Mouse (Mus musculus) neural tube, embryonic 11.5 days (tissue): ENCODE measurements at regions not wholly inside any gene's neighbourhood (a gene's known extent, or its start where the extent isn't known, plus 50 kb on each side); places are given as distances from the start of the nearest gene placed in this dataset.

Experiments used
- ATAC-seq: fragments of 200-750 bp; cut with Nextera tagmentation; 2 replicates; pipeline ENCODE4 v1.8.0; 2017; ENCODE audit warnings: moderate number of reproducible peaks, mild to moderate bottlenecking, moderate TSS enrichment, moderate library complexity; ENCODE audit not compliant: insufficient read depth, low FRiP score, low TSS enrichment
- DNase-seq: peaks from one replicate; pipeline ENCODE4 v3.0.0-alpha.2; 2015; ENCODE audit warnings: low spot score
- H3K27ac ChIP-seq: fragments of 300-500 bp; sonication (generic); 2 replicates; pipeline ENCODE4 v1.5.1; 2014; ENCODE audit warnings: low read depth, mild to moderate bottlenecking, low read length
- H3K27me3 ChIP-seq: fragments of 300-500 bp; sonication (generic); 2 replicates; pipeline ENCODE4 v1.6.1; 2014; ENCODE audit warnings: mild to moderate bottlenecking, low read length, mixed read lengths; ENCODE audit not compliant: control insufficient read depth, insufficient read depth
- H3K36me3 ChIP-seq: fragments of 300-500 bp; sonication (generic); 2 replicates; pipeline ENCODE4 v1.6.1; 2014; ENCODE audit warnings: mild to moderate bottlenecking, low read length, moderate library complexity, mixed read lengths; ENCODE audit not compliant: control insufficient read depth, insufficient read depth
- H3K4me1 ChIP-seq: fragments of 300-500 bp; sonication (generic); 2 replicates; pipeline ENCODE4 v1.6.1; 2014; ENCODE audit warnings: low read length, mixed read lengths; ENCODE audit not compliant: control insufficient read depth, insufficient read depth
- H3K4me2 ChIP-seq: fragments of 300-500 bp; sonication (generic); 2 replicates; pipeline ENCODE4 v1.6.1; 2014; ENCODE audit warnings: low read depth, mild to moderate bottlenecking, moderate library complexity
- H3K4me3 ChIP-seq: fragments of 300-500 bp; sonication (generic); 2 replicates; pipeline ENCODE4 v1.5.1; 2014; ENCODE audit warnings: low read depth, low read length
- H3K9ac ChIP-seq: fragments of 300-500 bp; sonication (generic); 2 replicates; pipeline ENCODE4 v1.6.1; 2014; ENCODE audit warnings: mild to moderate bottlenecking, low read length
- H3K9me3 ChIP-seq: fragments of 300-500 bp; sonication (generic); 2 replicates; pipeline ENCODE4 v1.6.1; 2016; ENCODE audit warnings: low read length; ENCODE audit not compliant: control insufficient read depth
- WGBS: fragments of 180-500 bp; shearing (Covaris S2); extraction: QIAGEN DNeasy Blood & Tissue Kit; methylation state at CpG from one replicate; pipeline ENCODE4 v1.1.7; 2014; 5-methylcytosine and 5-hydroxymethylcytosine counted together

GRCm38 (mm10) chr1:138343451-138343850 is 69.9 kb downstream of the Atp6v1g3 start:
- WGBS = 89% methylated on average over 4 of the region's 4 CpGs
- no peak for ATAC-seq
- H3K27ac ChIP-seq = no peak overlapping the region

GRCm38 (mm10) chr1:138344920-138345319 is 71.4 kb downstream of the Atp6v1g3 start:
- Histone ChIP-seq H3K36me3 (no peaks in the 10 kb centered on the region), H3K4me1 (no peaks in the 10 kb centered on the region), H3K4me2 (no peak overlapping the region), H3K9ac (no peak overlapping the region), H3K27ac (no peak overlapping the region), H3K9me3 (no peaks in the 10 kb centered on the region), H3K27me3 (no peaks in the 10 kb centered on the region), H3K4me3 (no peak overlapping the region)
- no peak for DNase-seq
- 82% methylated on average over 4 of the region's 4 CpGs for WGBS
- no peak for ATAC-seq

More at GRCm38 (mm10) chr1:138343451-138343850, 69.9 kb downstream of the Atp6v1g3 start:
- no peak for DNase-seq
- Histone ChIP-seq H3K27me3 (no peaks in the 10 kb centered on the region), H3K4me2 (no peak overlapping the region), H3K36me3 (no peaks in the 10 kb centered on the region), H3K4me1 (no peaks in the 10 kb centered on the region), H3K9ac (no peak overlapping the region), H3K4me3 (no peak overlapping the region), H3K9me3 (no peaks in the 10 kb centered on the region)

- Histone ChIP-seq H3K4me3 (no peak overlapping the region), H3K9me3 (no peaks in the 10 kb centered on the region), H3K27ac (no peak overlapping the region), H3K4me2 (no peak overlapping the region), H3K36me3 (no peaks in the 10 kb centered on the region), H3K9ac (no peak overlapping the region), H3K4me1 (no peaks in the 10 kb centered on the region), H3K27me3 (no peaks in the 10 kb centered on the region)
- 53% methylated on average over 10 of the region's 10 CpGs for WGBS
- ATAC-seq (no peak), DNase-seq (no peak)
Measured at GRCm38 (mm10) chr1:138345992-138346391, 72.5 kb downstream of the Atp6v1g3 start.

- ATAC-seq = no peak
- no peak overlapping the region for H3K4me3 ChIP-seq
- no peak overlapping the region for H3K4me2 ChIP-seq
- H3K4me1 ChIP-seq = no peaks in the 10 kb centered on the region
- no peaks in the 10 kb centered on the region for H3K27me3 ChIP-seq
- H3K27ac ChIP-seq = no peak overlapping the region
- no peak overlapping the region for H3K9ac ChIP-seq
- no peaks in the 10 kb centered on the region for H3K9me3 ChIP-seq
- WGBS = 81% methylated on average over 5 of the region's 5 CpGs
- no peaks in the 10 kb centered on the region for H3K36me3 ChIP-seq
- DNase-seq = no peak
Measured at GRCm38 (mm10) chr1:138346904-138347303, 73.4 kb downstream of the Atp6v1g3 start.

- Histone ChIP-seq H3K27ac (no peak overlapping the region), H3K4me1 (no peaks in the 10 kb centered on the region), H3K27me3 (no peaks in the 10 kb centered on the region), H3K9ac (no peak overlapping the region), H3K36me3 (no peaks in the 10 kb centered on the region), H3K4me3 (no peak overlapping the region), H3K4me2 (no peak overlapping the region), H3K9me3 (no peaks in the 10 kb centered on the region)
- ATAC-seq (no peak), DNase-seq (no peak)
- WGBS = 79% methylated on average over 6 of the region's 6 CpGs
Measured at GRCm38 (mm10) chr1:138348447-138348846, 74.9 kb downstream of the Atp6v1g3 start.

- Histone ChIP-seq H3K9me3 (no peaks in the 10 kb centered on the region), H3K36me3 (no peaks in the 10 kb centered on the region), H3K27me3 (no peaks in the 10 kb centered on the region), H3K4me3 (no peak overlapping the region), H3K4me1 (no peaks in the 10 kb centered on the region), H3K4me2 (no peak overlapping the region), H3K27ac (no peak overlapping the region), H3K9ac (no peak overlapping the region)
- ATAC-seq (no peak), DNase-seq (no peak)
- 90% methylated on average over 2 of the region's 2 CpGs for WGBS
Measured at GRCm38 (mm10) chr1:138349099-138349498, 75.6 kb downstream of the Atp6v1g3 start.

GRCm38 (mm10) chr1:138356407-138356806 is 82.9 kb downstream of the Atp6v1g3 start:
- H3K9ac ChIP-seq = no peak overlapping the region
- ATAC-seq (no peak), DNase-seq (no peak)
- H3K4me3 ChIP-seq = no peak overlapping the region
- no peaks in the 10 kb centered on the region for H3K4me1 ChIP-seq
- no peaks in the 10 kb centered on the region for H3K9me3 ChIP-seq
- no peak overlapping the region for H3K27ac ChIP-seq
- H3K4me2 ChIP-seq = no peak overlapping the region
- WGBS = 69% methylated on average over 1 of the region's 1 CpGs
- no peaks in the 10 kb centered on the region for H3K27me3 ChIP-seq
- no peaks in the 10 kb centered on the region for H3K36me3 ChIP-seq

- Histone ChIP-seq H3K4me2 (no peak overlapping the region), H3K9me3 (no peaks in the 10 kb centered on the region), H3K4me1 (no peaks in the 10 kb centered on the region), H3K4me3 (no peak overlapping the region), H3K27me3 (no peaks in the 10 kb centered on the region), H3K9ac (no peak overlapping the region), H3K27ac (no peak overlapping the region), H3K36me3 (no peaks in the 10 kb centered on the region)
- ATAC-seq (no peak), DNase-seq (no peak)
- 60% methylated on average over 11 of the region's 11 CpGs for WGBS
Measured at GRCm38 (mm10) chr1:138362684-138363472, 89.3 kb downstream of the Atp6v1g3 start.

- Histone ChIP-seq H3K27me3 (no peaks in the 10 kb centered on the region), H3K4me2 (no peak overlapping the region), H3K4me1 (no peaks in the 10 kb centered on the region), H3K27ac (no peak overlapping the region), H3K4me3 (no peak overlapping the region), H3K9me3 (no peaks in the 10 kb centered on the region), H3K9ac (no peak overlapping the region), H3K36me3 (no peaks in the 10 kb centered on the region)
- DNase-seq = no peak
- no peak for ATAC-seq
Measured at GRCm38 (mm10) chr1:138369953-138370482, 96.5 kb downstream of the Atp6v1g3 start.
